14 mouse cellular contexts compared by ENCODE assay signal in the genomic region with DNA sequence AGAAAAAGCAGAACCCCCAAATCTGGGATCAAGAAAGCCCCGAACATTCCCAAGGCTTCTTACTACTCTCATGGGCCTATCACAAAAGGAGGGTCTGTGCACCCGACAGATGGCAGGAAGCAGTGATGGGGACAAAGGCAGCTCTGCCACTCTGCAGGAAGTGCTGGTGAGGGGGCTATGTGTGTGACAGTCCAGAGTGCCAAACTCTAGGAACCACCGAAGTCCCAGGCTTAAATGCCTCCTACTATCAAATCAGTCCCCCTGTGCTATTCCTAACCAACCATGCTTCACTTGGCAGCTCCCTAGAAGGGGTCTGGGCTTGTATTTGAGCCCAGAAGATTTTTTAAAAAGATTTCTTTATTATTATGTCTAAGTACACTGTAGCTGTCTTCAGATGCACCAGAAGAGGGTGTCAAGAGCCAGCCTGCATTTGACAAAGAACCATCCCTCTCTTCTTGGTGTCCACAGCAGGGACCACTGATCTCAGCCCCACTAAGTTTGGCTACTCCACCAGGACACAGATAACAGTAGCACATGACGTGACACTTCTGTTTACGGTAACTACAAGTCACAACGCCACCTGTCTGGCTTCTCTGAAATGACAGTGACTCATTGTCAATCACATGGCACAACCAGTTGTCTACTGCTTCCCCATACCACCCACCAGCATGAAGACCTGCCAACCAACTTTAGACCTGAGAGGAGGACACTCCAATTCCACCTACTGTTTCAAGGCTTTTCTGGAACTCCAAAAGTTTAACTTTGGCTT. TPM values are rescaled to one million over a fixed set of nuclear protein-coding genes. Genes with fewer than 3 reads are reported as not detected.
DNase-seq lines count a peak whose midpoint lies in the region; ATAC-seq lines count a peak whose summit lies in the region.
"Had no signal": no experiment of that assay in that cellular context is flagged by ENCODE, and none has a peak within 500 bp of the region (broad histone marks: within the 10 kb centered on the region; RNA-seq: fewer than 3 reads in every experiment).

No protein-coding gene starts in this region.

- no peaks in the 10 kb centered on the region for H3K36me3 ChIP-seq in hindbrain, embryonic 11.5 days (ENCODE audit: control insufficient read depth, insufficient read depth, low read length)
- peaks cover 68% of the 10 kb centered on the region for H3K36me3 ChIP-seq in embryonic facial prominence, embryonic 10.5 days (replicated peaks)

- peak; percentile 60 for ATAC-seq in megakaryocyte-erythroid progenitor cell, adult 5-6 weeks (replicated peaks; ENCODE audit: low FRiP score, low TSS enrichment, poor library complexity, severe bottlenecking)
- no peak for ATAC-seq in hindbrain, embryonic 11.5 days (ENCODE audit: low FRiP score)
- ATAC-seq: hindbrain, embryonic 16.5 days had no signal

- no peak overlapping the region for H3K4me3 ChIP-seq in hindbrain, embryonic 11.5 days (ENCODE audit: low read depth, low read length)
- H3K4me3 ChIP-seq in embryonic facial prominence, embryonic 10.5 days = no peak overlapping the region
- H3K4me3 ChIP-seq: embryonic facial prominence, embryonic 13.5 days; forebrain, embryonic 10.5 days; heart, adult 2 months; myocyte had no signal

- no peak overlapping the region for H3K4me2 ChIP-seq in hindbrain, embryonic 11.5 days (replicated peaks; ENCODE audit: low read depth, low read length)
- H3K4me2 ChIP-seq: embryonic facial prominence, embryonic 13.5 days; lung, embryonic 14.5 days had no signal

- no peak overlapping the region for H3K9ac ChIP-seq in hindbrain, embryonic 11.5 days (ENCODE audit: low read depth, low read length)
- H3K9ac ChIP-seq: embryonic facial prominence, embryonic 13.5 days; lung, embryonic 14.5 days had no signal

- WGBS in hindbrain, embryonic 11.5 days = 87% methylated on average over 6 of the region's 6 CpGs
- 91% methylated on average over 6 of the region's 6 CpGs for WGBS in embryonic facial prominence, embryonic 10.5 days

- no peaks in the 10 kb centered on the region for H3K27me3 ChIP-seq in hindbrain, embryonic 11.5 days (ENCODE audit: control insufficient read depth, insufficient read depth, low read length)
- no peaks in the 10 kb centered on the region for H3K27me3 ChIP-seq in embryonic facial prominence, embryonic 10.5 days (replicated peaks; ENCODE audit: low read depth, poor library complexity, severe bottlenecking)
- H3K27me3 ChIP-seq: embryonic facial prominence, embryonic 13.5 days had no signal

- H3K4me1 ChIP-seq in hindbrain, embryonic 11.5 days (replicated peaks; ENCODE audit: control insufficient read depth, insufficient read depth, low read length) = no peaks in the 10 kb centered on the region
- no peaks in the 10 kb centered on the region for H3K4me1 ChIP-seq in embryonic facial prominence, embryonic 10.5 days
- H3K4me1 ChIP-seq: embryonic facial prominence, embryonic 13.5 days; forebrain, embryonic 10.5 days had no signal

- H3K27ac ChIP-seq in hindbrain, embryonic 11.5 days (ENCODE audit: low read depth, low read length) = no peak overlapping the region
- H3K27ac ChIP-seq in embryonic facial prominence, embryonic 10.5 days (replicated peaks) = no peak overlapping the region
- H3K27ac ChIP-seq: embryonic facial prominence, embryonic 13.5 days; forebrain, embryonic 10.5 days; heart, adult 2 months had no signal

- DNase-seq in A20 (ENCODE audit: low read depth, low spot score) (peak; percentile 13), R1 (ENCODE audit: low read depth, low spot score) (peak; percentile 35)
- peak; percentile 26 for DNase-seq in CD4-positive helper T cell, adult 2 months (ENCODE audit: low read depth, low spot score)
- no peak for DNase-seq in adrenal gland, adult 2 months
- DNase-seq in hindbrain, embryonic 11.5 days (ENCODE audit: low spot score) = no peak
- no peak for DNase-seq in embryonic facial prominence, embryonic 10.5 days (ENCODE audit: low spot score)
- DNase-seq: right cerebral cortex, postnatal 25 days had no signal

- H3K9me3 ChIP-seq in hindbrain, embryonic 11.5 days (ENCODE audit: control insufficient read depth, low read length) = no peaks in the 10 kb centered on the region
- H3K9me3 ChIP-seq in embryonic facial prominence, embryonic 10.5 days = no peaks in the 10 kb centered on the region
- H3K9me3 ChIP-seq: embryonic facial prominence, embryonic 13.5 days; forebrain, embryonic 10.5 days had no signal

RNA-seq across cellular contexts. Expression of a gene that starts 41.0 kb away (rescaled TPM):
- total RNA-seq in megakaryocyte-erythroid progenitor cell, adult 5-6 weeks (2014; fragmentation: Nextera tagmentation) = 32.2 and 35.0 TPM in 2 replicates
- total RNA-seq in megakaryocyte-erythroid progenitor cell, adult 5-6 weeks (2017) = 42.7 and 46.7 TPM in 2 replicates
- total RNA-seq in adrenal gland, adult 2 months (2021) = 10 to 100 TPM; 15.7 to 21.1 TPM
- 6.0 and 7.8 TPM in 2 replicates for polyA plus RNA-seq in adrenal gland, adult 2 months (2012; rRNA removed)
- polyA plus RNA-seq in hindbrain, embryonic 11.5 days (2014; fragmentation: Nextera tagmentation; extraction: Ambion mirVana) = 12.8 and 13.7 TPM in 2 replicates
- 13.0 and 13.5 TPM in 2 replicates for polyA plus RNA-seq in embryonic facial prominence, embryonic 10.5 days (2016; fragmentation: Nextera tagmentation; extraction: Ambion mirVana)

RNA-seq across cellular contexts. Expression of a gene that starts 48.9 kb away (rescaled TPM):
- 9.8 and 13.1 TPM in 2 replicates for total RNA-seq in megakaryocyte-erythroid progenitor cell, adult 5-6 weeks (2014; fragmentation: Nextera tagmentation)
- total RNA-seq in megakaryocyte-erythroid progenitor cell, adult 5-6 weeks (2017) = 9.8 and 11.7 TPM in 2 replicates
- total RNA-seq in adrenal gland, adult 2 months (2021) = 10 to 100 TPM; 17.1 to 17.6 TPM
- polyA plus RNA-seq in adrenal gland, adult 2 months (2012; rRNA removed) = 5.4 and 6.2 TPM in 2 replicates
- 11.4 and 11.8 TPM in 2 replicates for polyA plus RNA-seq in hindbrain, embryonic 11.5 days (2014; fragmentation: Nextera tagmentation; extraction: Ambion mirVana)
- polyA plus RNA-seq in embryonic facial prominence, embryonic 10.5 days (2016; fragmentation: Nextera tagmentation; extraction: Ambion mirVana) = 10.9 TPM in 2 replicates

Comparison
In these comparisons a context has a peak if more than half of its experiments do, and no peak if none do; other contexts are left out.
1. DNase-seq: peak in A20 (single experiment), CD4-positive helper T cell, adult 2 months (single experiment) and R1 (single experiment); none in adrenal gland, adult 2 months (single experiment), hindbrain, embryonic 11.5 days (single experiment) and embryonic facial prominence, embryonic 10.5 days (single experiment).